Mouse (Mus musculus) megakaryocyte, embryonic 14.5 days (primary cell): Measurements from ENCODE around the gene Srpk2. TPM values are rescaled to one million over a fixed set of nuclear protein-coding genes. Genes with fewer than 3 reads are reported as not detected.
"Not testable (repeated sequence)": the region's sequence is repeated elsewhere in the genome, so short reads cannot be mapped to it uniquely, and the experiment has no call there.

Source experiments
- H3K27me3 ChIP-seq: replicated peaks from 2 replicates; pipeline ENCODE3; 2012; ENCODE audit warnings: inconsistent platforms
- H3K36me3 ChIP-seq: replicated peaks from 2 replicates; pipeline ENCODE3; 2012; ENCODE audit warnings: low read length, inconsistent platforms, mixed read lengths
- H3K4me1 ChIP-seq: 2 replicates; pipeline ENCODE4 v1.6.1; 2012; ENCODE audit warnings: inconsistent platforms
- H3K4me3 ChIP-seq: replicated peaks from 2 replicates; pipeline ENCODE3; 2012; ENCODE audit warnings: moderate library complexity, mild to moderate bottlenecking, inconsistent platforms
- H3K9me3 ChIP-seq: 2 replicates; pipeline ENCODE4 v1.6.1; 2012; ENCODE audit warnings: inconsistent platforms
- FLI1 ChIP-seq: IDR thresholded peaks from 2 replicates; pipeline ENCODE4 v1.6.1; 2012; ENCODE audit warnings: low read length, inconsistent platforms, mixed read lengths
- GATA1 ChIP-seq: IDR thresholded peaks from 3 replicates; pipeline ENCODE4 v1.6.1; 2012; ENCODE audit warnings: mixed read lengths, low read length, inconsistent platforms, borderline replicate concordance
- polyA plus RNA-seq: library from polyadenylated mRNA; stranded (reverse); fragments of >175 nt; gene quantifications from 2 replicates; pipeline ENCODE4 v1.2.3, GENCODE M21; 2012; ENCODE audit warnings: low replicate concordance; ENCODE audit not compliant: insufficient read depth

Srpk2 gene
- 1.5 TPM in 1 of 2 replicates, not detected in the other for polyA plus RNA-seq

GRCm38 (mm10) chr5:23684517-23684916 is at the start of gene Srpk2:
Gene Srpk2 (minus strand): TSS chr5:23684617.
- Histone ChIP-seq H3K27me3 (peaks cover 9% of the 10 kb centered on the region), H3K4me1 (no peaks in the 10 kb centered on the region), H3K36me3 (no peaks in the 10 kb centered on the region), H3K4me3 (no peak within 1 kb of the TSS), H3K9me3 (no peaks in the 10 kb centered on the region)
- TF ChIP-seq GATA1 (no peak), FLI1 (no peak)

DNA sequence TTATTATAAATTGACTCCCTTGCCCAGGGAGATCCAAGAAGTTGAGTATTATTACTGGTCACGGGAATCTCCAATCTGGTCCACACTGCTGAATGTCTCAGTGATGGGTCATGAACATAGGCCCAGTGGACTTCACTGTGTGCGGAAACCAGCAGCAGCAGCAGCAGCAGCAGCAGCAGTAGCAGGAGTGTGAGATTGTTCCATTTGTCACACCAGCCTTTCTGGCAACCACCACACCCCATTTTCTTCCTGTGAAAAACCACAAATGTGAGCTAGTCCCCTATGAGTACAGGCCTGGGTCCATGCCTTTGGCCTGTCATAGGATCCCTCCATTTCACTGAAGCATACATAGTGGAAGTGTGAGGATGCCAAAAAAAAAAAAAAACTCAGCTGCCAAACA is 37.5 kb upstream of the Srpk2 start:
- Histone ChIP-seq H3K9me3 (no peaks in the 10 kb centered on the region), H3K27me3 (no peaks in the 10 kb centered on the region), H3K36me3 (no peaks in the 10 kb centered on the region), H3K4me1 (peaks cover 23% of the 10 kb centered on the region), H3K4me3 (no peak overlapping the region)
- TF ChIP-seq FLI1, result no peak
- no peak for TF ChIP-seq GATA1

GRCm38 (mm10) chr5:23718881-23719328 is 34.5 kb upstream of the Srpk2 start:
- H3K36me3 ChIP-seq, result no peaks in the 10 kb centered on the region
- peaks cover 23% of the 10 kb centered on the region for H3K4me1 ChIP-seq
- H3K4me3 ChIP-seq, result no peak overlapping the region
- no peaks in the 10 kb centered on the region for H3K27me3 ChIP-seq
- no peak for TF ChIP-seq FLI1
- no peak for TF ChIP-seq GATA1
- no peaks in the 10 kb centered on the region for H3K9me3 ChIP-seq

DNA sequence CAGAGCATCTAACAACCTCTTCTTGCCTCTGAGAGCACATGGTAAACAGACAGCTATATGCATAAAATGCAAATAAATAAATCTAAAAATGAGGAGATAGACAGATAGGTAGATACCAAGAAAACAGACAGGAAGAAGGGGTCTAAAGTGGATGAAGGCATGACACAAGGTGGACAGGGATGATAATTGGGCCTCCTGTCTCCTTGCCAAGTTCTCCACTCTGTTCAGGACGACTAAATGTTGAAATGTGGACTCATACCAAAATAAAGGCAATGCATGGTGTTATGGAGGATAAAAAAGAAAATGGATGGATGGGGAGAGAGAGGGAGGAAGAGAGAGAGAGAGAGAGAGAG is 33.7 kb upstream of the Srpk2 start:
- H3K4me1 ChIP-seq, result peaks cover 30% of the 10 kb centered on the region
- TF ChIP-seq GATA1 (no peak), FLI1 (no peak)

DNA sequence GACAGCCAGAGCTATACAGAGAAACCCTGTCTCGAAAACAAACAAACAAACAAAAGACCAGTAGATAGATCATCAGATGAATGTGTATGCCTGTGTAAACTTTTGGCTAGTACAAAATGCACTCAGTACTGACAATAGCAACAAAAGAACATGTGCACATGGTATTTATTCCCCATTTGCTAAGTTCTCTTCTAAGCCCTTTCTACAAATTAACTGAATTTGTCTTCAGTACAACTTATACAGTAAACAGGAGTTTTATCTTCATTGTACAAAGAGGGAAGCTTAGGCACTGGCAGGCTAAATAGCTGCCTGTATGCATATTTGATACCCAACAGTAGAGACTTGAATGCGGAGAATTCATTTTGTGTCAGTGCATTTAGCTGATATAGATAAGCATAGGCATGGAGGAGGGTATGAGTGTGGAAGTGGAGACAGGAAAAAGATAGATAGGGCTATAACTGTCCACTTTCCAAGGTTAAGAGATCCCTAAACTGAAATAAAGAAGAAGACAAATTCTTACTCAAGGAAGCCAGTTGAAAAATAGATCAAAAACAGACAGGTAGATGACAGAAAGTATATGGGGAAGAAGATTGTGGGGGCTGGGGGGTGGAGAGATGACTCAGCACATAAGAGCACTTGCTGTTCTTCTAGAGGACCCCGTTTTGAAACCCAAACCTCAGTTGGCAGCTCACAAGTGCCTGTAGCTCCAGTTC is 33.2 kb upstream of the Srpk2 start:
- Histone ChIP-seq H3K9me3 (no peaks in the 10 kb centered on the region), H3K4me3 (no peak overlapping the region), H3K36me3 (no peaks in the 10 kb centered on the region), H3K4me1 (peaks cover 35% of the 10 kb centered on the region), H3K27me3 (no peaks in the 10 kb centered on the region)
- TF ChIP-seq FLI1 (no peak), GATA1 (no peak)

More for the DNA sequence above, 33.7 kb upstream of the Srpk2 start:
- no peaks in the 10 kb centered on the region for H3K36me3 ChIP-seq
- no peak overlapping the region for H3K4me3 ChIP-seq
- no peaks in the 10 kb centered on the region for H3K9me3 ChIP-seq
- no peaks in the 10 kb centered on the region for H3K27me3 ChIP-seq

GRCm38 (mm10) chr5:23713401-23714335 is 29.3 kb upstream of the Srpk2 start:
- H3K27me3 ChIP-seq, result no peaks in the 10 kb centered on the region
- peak overlapping the region; percentile 62 for H3K4me3 ChIP-seq
- peaks cover 35% of the 10 kb centered on the region for H3K4me1 ChIP-seq
- TF ChIP-seq FLI1 (no peak), GATA1 (no peak)
- H3K36me3 ChIP-seq, result peaks cover 12% of the 10 kb centered on the region
- peaks cover 5% of the 10 kb centered on the region; the same call in 1 of the 2 replicates for H3K9me3 ChIP-seq

DNA sequence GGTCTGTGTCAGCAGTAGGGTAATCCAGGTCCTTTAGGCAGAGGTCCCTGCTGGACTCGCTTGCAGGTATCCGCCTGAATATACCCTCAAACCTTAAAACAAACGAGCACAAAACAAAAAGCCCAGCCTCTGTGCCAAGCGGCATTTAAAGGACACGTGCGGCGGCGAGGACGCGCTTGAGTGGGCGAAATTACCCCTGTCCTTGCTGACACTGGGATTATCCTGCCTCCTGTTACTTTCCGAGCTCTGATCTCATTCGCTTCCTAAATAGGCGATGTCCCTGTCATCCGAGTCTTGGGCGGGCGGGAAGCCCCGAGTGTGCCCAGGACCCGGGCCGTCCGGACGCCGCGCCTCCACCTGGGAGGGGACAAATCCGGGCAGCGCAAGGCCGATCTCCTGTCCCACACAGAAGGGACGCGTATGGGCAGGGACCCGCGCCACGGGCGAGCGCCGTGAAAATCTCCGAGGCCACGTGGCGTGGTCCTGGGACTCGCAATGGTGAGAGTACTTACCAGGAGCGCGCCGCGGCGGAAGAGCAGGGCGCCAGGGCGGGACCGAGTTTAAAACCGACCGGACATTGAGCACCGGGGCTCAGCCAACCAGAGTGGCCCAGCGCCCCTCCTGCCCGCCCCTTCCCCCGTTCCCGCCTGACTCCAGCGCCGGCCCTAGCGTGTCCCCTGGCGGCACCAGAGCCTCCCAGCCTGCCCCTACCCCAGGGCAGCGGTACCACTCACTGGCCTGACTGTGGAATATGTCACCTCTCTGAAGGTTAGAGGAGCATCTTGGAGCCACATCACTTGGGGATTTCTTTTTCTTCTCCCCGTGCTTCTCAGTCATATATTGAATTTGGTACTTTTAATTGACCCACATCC is 27.9 kb upstream of the Srpk2 start:
- no peak for TF ChIP-seq FLI1
- TF ChIP-seq GATA1, result no peak
- H3K27me3 ChIP-seq, result no peaks in the 10 kb centered on the region
- H3K9me3 ChIP-seq, result peaks cover 7% of the 10 kb centered on the region; the same call in 1 of the 2 replicates

GRCm38 (mm10) chr5:23711671-23712129 is 27.3 kb upstream of the Srpk2 start:
- Histone ChIP-seq H3K36me3 (peaks cover 14% of the 10 kb centered on the region), H3K4me3 (peak overlapping the region; percentile 91), H3K4me1 (peaks cover 23% of the 10 kb centered on the region), H3K9me3 (peaks cover 10% of the 10 kb centered on the region; the same call in 1 of the 2 replicates)
- not testable (repeated sequence) for H3K27me3 ChIP-seq

More for the DNA sequence above, 27.9 kb upstream of the Srpk2 start:
- Histone ChIP-seq H3K4me3 (peak overlapping the region; percentile 91), H3K36me3 (peaks cover 12% of the 10 kb centered on the region), H3K4me1 (peaks cover 23% of the 10 kb centered on the region)

- Histone ChIP-seq H3K27me3 (no peaks in the 10 kb centered on the region), H3K4me3 (peak overlapping the region; percentile 67), H3K36me3 (peaks cover 14% of the 10 kb centered on the region), H3K4me1 (peaks cover 23% of the 10 kb centered on the region), H3K9me3 (peaks cover 13% of the 10 kb centered on the region; the same call in 1 of the 2 replicates)
- TF ChIP-seq GATA1 (no peak), FLI1 (no peak)
Measured at GRCm38 (mm10) chr5:23711244-23711643, 26.8 kb upstream of the Srpk2 start.
